Mouse (Mus musculus) liver, embryonic 14.5 days (tissue): Measurements from ENCODE around the gene Plagl1.

ENCODE experiments used
- CTCF ChIP-seq: IDR thresholded peaks from 2 replicates; pipeline ENCODE4 v1.5.1; 2016; ENCODE audit warnings: antibody characterized with exemption, low read depth, control low read depth
- EP300 ChIP-seq: IDR thresholded peaks from 2 replicates; pipeline ENCODE4 v1.6.1; 2016; ENCODE audit warnings: antibody characterized with exemption, low read depth

- TF ChIP-seq EP300 = no peak
- TF ChIP-seq CTCF = no peak
These were observed 75.4 kb downstream of the Plagl1 start for GRCm38 (mm10) chr10:13135751-13136150.
